Mouse (Mus musculus) heart, postnatal 0 days (tissue): ENCODE measurements around the gene Dnajb12. TPM values are rescaled to one million over a fixed set of nuclear protein-coding genes. Genes with fewer than 3 reads are reported as not detected.

Experiments
- ATAC-seq: fragments of 200-750 bp; cut with Nextera tagmentation; 2 replicates; pipeline ENCODE4 v1.8.0; 2017; ENCODE audit warnings: low read depth, moderate number of reproducible peaks, moderate library complexity; ENCODE audit not compliant: insufficient read depth
- DNase-seq: peaks from one replicate; pipeline ENCODE4 v3.0.0-alpha.2; 2016; ENCODE audit warnings: low spot score
- H3K27ac ChIP-seq: fragments of 300-500 bp; sonication (generic); 2 replicates; pipeline ENCODE4 v1.5.1; 2014; ENCODE audit warnings: low read depth, mild to moderate bottlenecking
- H3K27me3 ChIP-seq: fragments of 300-500 bp; sonication (generic); 2 replicates; pipeline ENCODE4 v1.6.1; 2014; ENCODE audit warnings: low read length, mixed read lengths; ENCODE audit not compliant: control insufficient read depth, insufficient read depth
- H3K36me3 ChIP-seq: fragments of 300-500 bp; sonication (generic); replicated peaks from 2 replicates; pipeline ENCODE4 v1.6.1; 2014; ENCODE audit warnings: low read length, mixed read lengths; ENCODE audit not compliant: control insufficient read depth, insufficient read depth
- H3K4me1 ChIP-seq: fragments of 300-500 bp; sonication (generic); 2 replicates; pipeline ENCODE4 v1.6.1; 2014; ENCODE audit warnings: antibody characterized with exemption; ENCODE audit not compliant: control insufficient read depth, insufficient read depth
- H3K4me2 ChIP-seq: fragments of 300-500 bp; sonication (generic); 2 replicates; pipeline ENCODE4 v1.6.1; 2014; ENCODE audit warnings: low read depth, mild to moderate bottlenecking, low read length, moderate library complexity
- H3K4me3 ChIP-seq: fragments of 300-500 bp; sonication (generic); 2 replicates; pipeline ENCODE4 v1.5.1; 2014; ENCODE audit warnings: low read depth, low read length
- H3K9ac ChIP-seq: fragments of 300-500 bp; sonication (generic); replicated peaks from 2 replicates; pipeline ENCODE4 v1.6.1; 2014; ENCODE audit warnings: low read depth, low read length, mixed read lengths
- H3K9me3 ChIP-seq: fragments of 300-500 bp; sonication (generic); replicated peaks from 2 replicates; pipeline ENCODE4 v1.6.1; 2016; ENCODE audit warnings: low read length; ENCODE audit not compliant: control insufficient read depth
- CTCF ChIP-seq: IDR thresholded peaks from 2 replicates; pipeline ENCODE4 v1.5.1; 2016; ENCODE audit warnings: antibody characterized with exemption, control low read depth, low read depth
- EP300 ChIP-seq: IDR thresholded peaks from 2 replicates; pipeline ENCODE4 v1.6.1; 2016; ENCODE audit warnings: antibody characterized with exemption, low read depth
- WGBS: fragments of 180-500 bp; shearing (Covaris S2); extraction: QIAGEN DNeasy Blood & Tissue Kit; methylation state at CpG from one replicate; pipeline ENCODE4 v1.1.7; 2014; 5-methylcytosine and 5-hydroxymethylcytosine counted together
- polyA plus RNA-seq: library from polyadenylated mRNA; unstranded; fragments of >200 nt; fragmentation: Nextera tagmentation; extraction: Ambion mirVana; gene quantifications from 2 replicates; pipeline ENCODE4 v1.2.1, GENCODE M21; 2015
- total RNA-seq: library from RNA; depleted of rRNA; stranded (reverse); fragments of >200 nt; gene quantifications from 2 replicates; pipeline ENCODE4 v1.2.3, GENCODE M21; 2014; ENCODE audit warnings: low replicate concordance

The Dnajb12 gene
- total and polyA plus RNA-seq, 2 experiments from 2014 or later: 18.5 to 48.5 TPM

DNA sequence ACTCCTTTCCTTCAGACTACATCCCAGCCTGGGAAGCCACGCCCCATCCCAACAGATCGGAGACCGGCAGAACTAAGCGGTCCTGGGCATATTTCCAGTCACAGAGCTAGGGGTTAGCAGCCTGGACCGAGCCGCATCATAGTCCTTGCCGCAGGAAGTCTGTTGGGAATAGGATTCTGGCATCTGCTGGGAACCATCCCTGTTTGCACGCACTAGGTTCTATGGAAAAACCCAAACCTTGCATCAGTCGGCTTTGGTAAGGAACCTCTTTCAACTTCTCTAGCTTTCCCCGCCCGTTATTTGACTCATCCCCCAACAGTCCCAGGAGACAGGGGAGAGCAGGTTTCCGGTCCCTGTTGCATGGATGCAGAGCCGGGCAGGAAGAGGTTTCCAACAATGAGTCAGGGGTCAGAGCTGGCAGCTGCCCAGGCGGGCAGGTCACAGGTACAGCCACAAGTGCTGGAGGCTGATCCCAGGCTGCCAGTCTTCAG is 30.0 kb downstream of the Dnajb12 start:
- Histone ChIP-seq H3K4me2 (peak overlapping the region; percentile 38), H3K4me3 (0 out of 2 replicates have a peak overlapping the region, but pooled peaks have one; percentile 1), H3K9ac (no peak overlapping the region), H3K4me1 (peaks cover 40% of the 10 kb centered on the region), H3K27ac (peak overlapping the region; percentile 82), H3K36me3 (no peaks in the 10 kb centered on the region), H3K27me3 (no peaks in the 10 kb centered on the region), H3K9me3 (no peaks in the 10 kb centered on the region)
- WGBS: 8% methylated on average over 14 of the region's 14 CpGs
- TF ChIP-seq EP300 (no peak), CTCF (no peak)
- peak; percentile 59 for ATAC-seq
- DNase-seq: peak; percentile 82

DNA sequence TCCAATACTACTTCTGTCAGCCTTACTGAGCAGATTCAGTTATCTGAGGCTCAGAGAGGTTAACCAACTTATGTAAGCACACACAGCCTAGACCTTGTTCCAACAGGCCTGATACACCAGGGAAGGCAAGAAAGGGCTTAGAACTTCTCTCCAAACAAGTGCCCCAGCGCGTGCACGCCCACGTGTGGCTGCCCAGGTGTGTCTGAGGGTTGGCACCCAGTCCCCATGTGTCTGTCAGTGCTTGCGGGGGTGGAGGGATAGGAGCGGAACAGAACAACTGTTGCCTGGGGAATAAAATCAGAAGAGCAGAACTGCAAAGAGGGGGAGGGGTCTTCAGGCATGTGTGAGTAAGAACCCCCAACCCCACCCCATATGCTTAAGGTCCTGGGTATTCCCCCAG is 31.7 kb downstream of the Dnajb12 start:
- H3K4me1 ChIP-seq: peaks cover 52% of the 10 kb centered on the region
- 51% methylated on average over 6 of the region's 6 CpGs for WGBS
- H3K9me3 ChIP-seq: no peaks in the 10 kb centered on the region
- H3K36me3 ChIP-seq: no peaks in the 10 kb centered on the region
- H3K27me3 ChIP-seq: no peaks in the 10 kb centered on the region
- H3K4me2 ChIP-seq: no peak overlapping the region
- peak overlapping the region; percentile 31 for H3K27ac ChIP-seq
- DNase-seq (no peak), ATAC-seq (no peak)
- H3K4me3 ChIP-seq: no peak overlapping the region
- H3K9ac ChIP-seq: no peak overlapping the region
- TF ChIP-seq CTCF (no peak), EP300 (no peak)

- no peak overlapping the region for H3K9ac ChIP-seq
- H3K27ac ChIP-seq: peak overlapping the region; percentile 43
- H3K36me3 ChIP-seq: no peaks in the 10 kb centered on the region
- H3K4me3 ChIP-seq: no peak overlapping the region
- peaks cover 57% of the 10 kb centered on the region for H3K4me1 ChIP-seq
- WGBS: 25% methylated on average over 25 of the region's 25 CpGs
- TF ChIP-seq CTCF (no peak), EP300 (peak; percentile 41; the same call in 1 of the 2 replicates)
- DNase-seq (no peak), ATAC-seq (no peak)
- no peaks in the 10 kb centered on the region for H3K9me3 ChIP-seq
- H3K27me3 ChIP-seq: no peaks in the 10 kb centered on the region
- 0 out of 2 replicates have a peak overlapping the region, but pooled peaks have one; percentile 11 for H3K4me2 ChIP-seq
Measured at GRCm38 (mm10) chr10:59911561-59912198, 32.3 kb downstream of the Dnajb12 start.

GRCm38 (mm10) chr10:59915196-59915962 is 36.0 kb downstream of the Dnajb12 start:
- no peaks in the 10 kb centered on the region for H3K36me3 ChIP-seq
- peak overlapping the region; percentile 99 for H3K27ac ChIP-seq
- 69% methylated on average over 8 of the region's 8 CpGs for WGBS
- no peaks in the 10 kb centered on the region for H3K9me3 ChIP-seq
- no peak overlapping the region for H3K4me3 ChIP-seq
- no peak for TF ChIP-seq EP300
- no peak for TF ChIP-seq CTCF
- peaks cover 46% of the 10 kb centered on the region for H3K4me1 ChIP-seq
- no peak overlapping the region for H3K9ac ChIP-seq
- ATAC-seq (no peak), DNase-seq (no peak)
- H3K4me2 ChIP-seq: no peak overlapping the region
- no peaks in the 10 kb centered on the region for H3K27me3 ChIP-seq

- Histone ChIP-seq H3K27ac (peak overlapping the region; percentile 99), H3K9me3 (no peaks in the 10 kb centered on the region), H3K27me3 (no peaks in the 10 kb centered on the region), H3K9ac (peak overlapping the region; percentile 53), H3K4me3 (peak overlapping the region; percentile 38), H3K36me3 (no peaks in the 10 kb centered on the region), H3K4me1 (peaks cover 46% of the 10 kb centered on the region), H3K4me2 (peak overlapping the region; percentile 66)
- TF ChIP-seq CTCF (peak; percentile 25; the same call in 1 of the 2 replicates), EP300 (peak; percentile 76; the same call in 1 of the 2 replicates)
- ATAC-seq (peak; percentile 76), DNase-seq (peak; percentile 96)
- WGBS: 3% methylated on average over 4 of the region's 4 CpGs
Measured at GRCm38 (mm10) chr10:59916159-59916558, 36.8 kb downstream of the Dnajb12 start.
